Mouse (Mus musculus) common myeloid progenitor, adult 5-6 weeks (primary cell): ENCODE measurements around the gene Ebf1. TPM values are rescaled to one million over a fixed set of nuclear protein-coding genes. Genes with fewer than 3 reads are reported as not detected.

ENCODE experiments used
- ATAC-seq: replicated peaks from 2 replicates; pipeline ENCODE4 v1.8.0; 2016; ENCODE audit warnings: low read depth, mild to moderate bottlenecking, moderate TSS enrichment, inconsistent platforms; ENCODE audit not compliant: poor library complexity, severe bottlenecking
- total RNA-seq: library from RNA; stranded (forward); fragments of 200-1000, 187-1606 nt; gene quantifications from 2 replicates; pipeline ENCODE4 v1.2.3, GENCODE M21; 2017

Gene Ebf1
- total RNA-seq, 1 experiment from 2014 or later = not detected

GRCm38 (mm10) chr11:44655468-44655867 is 38.4 kb downstream of the Ebf1 start:
- ATAC-seq = no peak

- no peak for ATAC-seq
These were observed 39.8 kb downstream of the Ebf1 start for GRCm38 (mm10) chr11:44656916-44657315.

GRCm38 (mm10) chr11:44657833-44658395 is 40.8 kb downstream of the Ebf1 start:
- ATAC-seq = no peak

GRCm38 (mm10) chr11:44661875-44662274 is 44.8 kb downstream of the Ebf1 start:
- ATAC-seq = no peak

GRCm38 (mm10) chr11:44663609-44664141 is 46.6 kb downstream of the Ebf1 start:
- ATAC-seq = no peak

GRCm38 (mm10) chr11:44665156-44665682 is 48.1 kb downstream of the Ebf1 start:
- no peak for ATAC-seq

GRCm38 (mm10) chr11:44665741-44666531 is 48.8 kb downstream of the Ebf1 start:
- ATAC-seq = no peak

GRCm38 (mm10) chr11:44666741-44667140 is 49.6 kb downstream of the Ebf1 start:
- ATAC-seq = no peak

- ATAC-seq = no peak
These were observed 64.2 kb downstream of the Ebf1 start for GRCm38 (mm10) chr11:44681306-44681705.

GRCm38 (mm10) chr11:44681995-44682394 is 64.9 kb downstream of the Ebf1 start:
- no peak for ATAC-seq

- ATAC-seq = no peak
These were observed 65.8 kb downstream of the Ebf1 start for GRCm38 (mm10) chr11:44682703-44683539.

GRCm38 (mm10) chr11:44684486-44685076 is 67.5 kb downstream of the Ebf1 start:
- ATAC-seq = no peak

- ATAC-seq = no peak
These were observed 68.0 kb downstream of the Ebf1 start for GRCm38 (mm10) chr11:44685129-44685528.

GRCm38 (mm10) chr11:44685911-44686361 is 68.8 kb downstream of the Ebf1 start:
- no peak for ATAC-seq

GRCm38 (mm10) chr11:44686378-44686777 is 69.3 kb downstream of the Ebf1 start:
- no peak for ATAC-seq

- no peak for ATAC-seq
These were observed 71.4 kb downstream of the Ebf1 start for GRCm38 (mm10) chr11:44688542-44688941.

- no peak for ATAC-seq
These were observed 72.6 kb downstream of the Ebf1 start for GRCm38 (mm10) chr11:44689571-44690264.

GRCm38 (mm10) chr11:44690265-44690572 is 73.1 kb downstream of the Ebf1 start:
- ATAC-seq = no peak

- ATAC-seq = no peak
These were observed 78.3 kb downstream of the Ebf1 start for GRCm38 (mm10) chr11:44695416-44695815.
